8 mouse cellular contexts compared by ENCODE assay signal in the genomic region with DNA sequence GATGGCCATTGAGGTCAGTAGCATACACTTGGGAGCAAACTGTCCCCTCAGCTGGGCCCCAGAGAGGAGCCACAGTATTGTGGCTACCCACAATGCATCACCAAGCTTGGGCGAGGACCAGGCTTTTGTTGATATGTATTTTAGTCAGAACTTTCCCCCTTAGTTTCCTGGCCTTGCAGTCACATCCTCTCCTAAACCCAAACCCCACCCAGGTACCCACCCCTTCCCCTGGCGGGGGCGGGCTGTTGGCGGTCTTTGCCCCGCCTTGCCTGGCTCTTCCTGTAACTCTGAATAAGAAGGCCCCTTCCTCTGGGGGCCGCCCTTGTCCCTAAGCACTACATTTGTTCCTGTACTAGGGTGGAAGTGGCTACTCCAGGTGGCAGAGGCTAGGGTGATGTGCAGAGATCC. TPM values are rescaled to one million over a fixed set of nuclear protein-coding genes. Genes with fewer than 3 reads are reported as not detected.
DNase-seq lines count a peak whose midpoint lies in the region; ATAC-seq and TF ChIP-seq lines count a peak whose summit lies in the region.

No protein-coding gene starts in this region.

- TF ChIP-seq POLR2A in myocyte (IDR thresholded peaks at IDR 0.05; ENCODE audit: insufficient read length, low read depth) = no peak

- no peak overlapping the region for H3K9ac ChIP-seq in neural tube, embryonic 15.5 days (replicated peaks)
- H3K9ac ChIP-seq in heart, embryonic 12.5 days = no peak overlapping the region

- H3K27ac ChIP-seq in neural tube, embryonic 15.5 days (replicated peaks) = no peak overlapping the region
- H3K27ac ChIP-seq in heart, embryonic 12.5 days (ENCODE audit: poor library complexity, severe bottlenecking) = 0 out of 2 replicates have a peak overlapping the region, but pooled peaks have one; percentile 1
- H3K27ac ChIP-seq in limb, embryonic 10.5 days = 0 out of 2 replicates have a peak overlapping the region, but pooled peaks have one; percentile 20

- no peak overlapping the region for H3ac ChIP-seq in myocyte (ENCODE audit: control insufficient read depth, insufficient read length)

- no peaks in the 10 kb centered on the region for H3K36me3 ChIP-seq in neural tube, embryonic 15.5 days
- H3K36me3 ChIP-seq in heart, embryonic 12.5 days = no peaks in the 10 kb centered on the region
- no peaks in the 10 kb centered on the region for H3K36me3 ChIP-seq in limb, embryonic 10.5 days
- H3K36me3 ChIP-seq in myocyte (ENCODE audit: control insufficient read depth, insufficient read depth) = no peaks in the 10 kb centered on the region

- 0 out of 2 replicates have a peak overlapping the region, but pooled peaks have one; percentile 6 for H3K4me2 ChIP-seq in neural tube, embryonic 15.5 days
- H3K4me2 ChIP-seq in heart, embryonic 12.5 days = peak overlapping the region; percentile 36
- peak overlapping the region; percentile 49 for H3K4me2 ChIP-seq in myocyte (ENCODE audit: low read depth)

- no peak for ATAC-seq in neural tube, embryonic 15.5 days (ENCODE audit: low FRiP score)
- ATAC-seq in heart, embryonic 12.5 days (ENCODE audit: insufficient number of reproducible peaks, low FRiP score) = peak; percentile 43; the same call in 1 of the 2 replicates

- 50% methylated on average over 6 of the region's 6 CpGs for WGBS in neural tube, embryonic 15.5 days
- 25% methylated on average over 6 of the region's 6 CpGs for WGBS in heart, embryonic 12.5 days
- 39% methylated on average over 6 of the region's 6 CpGs for WGBS in limb, embryonic 10.5 days

- DNase-seq in neural tube, embryonic 10.5 days (ENCODE audit: extremely low spot score, low spot score) = no peak
- DNase-seq in limb, embryonic 10.5 days (ENCODE audit: low spot score) = no peak
- DNase-seq in cerebellum, adult 9-10 months = no peak
- no peak for DNase-seq in layer of hippocampus, adult 8-10 months (ENCODE audit: low spot score in 2 of 2)
- DNase-seq in frontal cortex, postnatal 14 days (ENCODE audit: low spot score in 2 of 2) = no peak

- no peaks in the 10 kb centered on the region for H3K9me3 ChIP-seq in neural tube, embryonic 15.5 days (replicated peaks)
- H3K9me3 ChIP-seq in heart, embryonic 12.5 days (replicated peaks) = no peaks in the 10 kb centered on the region
- H3K9me3 ChIP-seq in limb, embryonic 10.5 days (replicated peaks) = no peaks in the 10 kb centered on the region

- H3K27me3 ChIP-seq in neural tube, embryonic 15.5 days (replicated peaks) = peaks cover 49% of the 10 kb centered on the region
- peaks cover 61% of the 10 kb centered on the region for H3K27me3 ChIP-seq in heart, embryonic 12.5 days (replicated peaks)
- H3K27me3 ChIP-seq in limb, embryonic 10.5 days (ENCODE audit: low read depth, poor library complexity, severe bottlenecking) = peaks cover 86% of the 10 kb centered on the region
- H3K27me3 ChIP-seq in myocyte (ENCODE audit: control insufficient read depth, insufficient read depth, insufficient read length) = peaks cover 13% of the 10 kb centered on the region

- H3K4me1 ChIP-seq in neural tube, embryonic 15.5 days = peaks cover 19% of the 10 kb centered on the region
- peaks cover 20% of the 10 kb centered on the region for H3K4me1 ChIP-seq in heart, embryonic 12.5 days (replicated peaks)
- peaks cover 42% of the 10 kb centered on the region for H3K4me1 ChIP-seq in limb, embryonic 10.5 days

- no peak overlapping the region for H3K4me3 ChIP-seq in neural tube, embryonic 15.5 days (replicated peaks)
- H3K4me3 ChIP-seq in heart, embryonic 12.5 days = 0 out of 2 replicates have a peak overlapping the region, but pooled peaks have one; percentile 7
- no peak overlapping the region for H3K4me3 ChIP-seq in limb, embryonic 10.5 days
- no peak overlapping the region for H3K4me3 ChIP-seq in myocyte

- no peaks in the 10 kb centered on the region for H3K79me2 ChIP-seq in myocyte (ENCODE audit: control insufficient read depth, insufficient read depth)

TF ChIP-seq in myocyte, 11 proteins besides CTCF, POLR2A, EP300 and RAD21:
- TF ChIP-seq CEBPB (IDR thresholded peaks at IDR 0.05; ENCODE audit: insufficient read depth, poor library complexity, severe bottlenecking) (no peak), MYOD1 (IDR thresholded peaks at IDR 0.05; ENCODE audit: control insufficient read depth in 1 of 3, insufficient read length in 2 of 3, low read depth in 2 of 3) (no peak), E2F4 (IDR thresholded peaks at IDR 0.05; ENCODE audit: insufficient read depth) (no peak), TCF3 (IDR thresholded peaks at IDR 0.05; ENCODE audit: insufficient read length, low read depth) (no peak), REST (IDR thresholded peaks at IDR 0.05; ENCODE audit: insufficient read depth, insufficient read length) (no peak), USF1 (IDR thresholded peaks at IDR 0.05; ENCODE audit: low read depth) (no peak), TCF12 (IDR thresholded peaks at IDR 0.05; ENCODE audit: insufficient read depth, poor library complexity, severe bottlenecking) (no peak), SRF (IDR thresholded peaks at IDR 0.05; ENCODE audit: control insufficient read depth, insufficient read length, low read depth) (no peak), MYOG (IDR thresholded peaks at IDR 0.05; ENCODE audit: control insufficient read depth in 1 of 3, insufficient read depth in 1 of 3, insufficient read length in 2 of 3, low read depth in 2 of 3) (no peak), MAX (IDR thresholded peaks at IDR 0.05; ENCODE audit: low read depth) (no peak), POLR2AphosphoS2 (IDR thresholded peaks at IDR 0.05; ENCODE audit: insufficient read length, low read depth) (no peak)

RNA-seq across cellular contexts. Expression of a gene that starts 3.7 kb away (rescaled TPM):
- 3.3 and 7.8 TPM in 2 replicates for polyA plus RNA-seq in neural tube, embryonic 15.5 days (2015; fragmentation: Nextera tagmentation; extraction: Ambion mirVana)
- 2.2 and 2.9 TPM in 2 replicates for polyA plus RNA-seq in heart, embryonic 12.5 days (2016; fragmentation: Nextera tagmentation; extraction: Ambion mirVana)
- polyA plus RNA-seq in limb, embryonic 10.5 days (2016; fragmentation: Nextera tagmentation; extraction: Ambion mirVana) = 2.3 TPM in 2 replicates
- polyA plus RNA-seq in myocyte (2012; fragmentation: generic; extraction: Trizol) = 4.8 TPM
- 1 to 10 TPM; 2.6 to 3.1 (median 2.9) TPM for total RNA-seq in layer of hippocampus, adult 8-10 months (2022)

RNA-seq across cellular contexts. Expression of a gene that starts 18.6 kb away (rescaled TPM):
- 0.18 and 8.4 TPM in 2 replicates for polyA plus RNA-seq in neural tube, embryonic 15.5 days (2015; fragmentation: Nextera tagmentation; extraction: Ambion mirVana)
- 0.41 and 0.50 TPM in 2 replicates for polyA plus RNA-seq in heart, embryonic 12.5 days (2016; fragmentation: Nextera tagmentation; extraction: Ambion mirVana)
- polyA plus RNA-seq in limb, embryonic 10.5 days (2016; fragmentation: Nextera tagmentation; extraction: Ambion mirVana) = 6.0 and 8.2 TPM in 2 replicates
- 0.25 TPM for polyA plus RNA-seq in myocyte (2012; fragmentation: generic; extraction: Trizol)
- total RNA-seq in layer of hippocampus, adult 8-10 months (2022) = not detected

RNA-seq across cellular contexts. Expression of a gene that starts 21.0 kb away (rescaled TPM):
- polyA plus RNA-seq in neural tube, embryonic 15.5 days (2015; fragmentation: Nextera tagmentation; extraction: Ambion mirVana) = 0.60 and 1.4 TPM in 2 replicates
- polyA plus RNA-seq in heart, embryonic 12.5 days (2016; fragmentation: Nextera tagmentation; extraction: Ambion mirVana) = 0.09 and 0.30 TPM in 2 replicates
- polyA plus RNA-seq in limb, embryonic 10.5 days (2016; fragmentation: Nextera tagmentation; extraction: Ambion mirVana) = 0.64 and 0.67 TPM in 2 replicates
- polyA plus RNA-seq in myocyte (2012; fragmentation: generic; extraction: Trizol) = not detected
- not detected for total RNA-seq in layer of hippocampus, adult 8-10 months (2022)

RNA-seq across cellular contexts. Expression of a gene that starts 25.5 kb away (rescaled TPM):
- polyA plus RNA-seq in neural tube, embryonic 15.5 days (2015; fragmentation: Nextera tagmentation; extraction: Ambion mirVana) = 83.2 and 86.7 TPM in 2 replicates
- polyA plus RNA-seq in heart, embryonic 12.5 days (2016; fragmentation: Nextera tagmentation; extraction: Ambion mirVana) = 58.0 and 65.9 TPM in 2 replicates
- 85.6 and 95.2 TPM in 2 replicates for polyA plus RNA-seq in limb, embryonic 10.5 days (2016; fragmentation: Nextera tagmentation; extraction: Ambion mirVana)
- polyA plus RNA-seq in myocyte (2012; fragmentation: generic; extraction: Trizol) = 28.0 TPM
- 10 to 100 TPM; 39.5 to 57.5 (median 54.0) TPM for total RNA-seq in layer of hippocampus, adult 8-10 months (2022)

RNA-seq across cellular contexts. Expression of a gene that starts 35.7 kb away (rescaled TPM):
- polyA plus RNA-seq in neural tube, embryonic 15.5 days (2015; fragmentation: Nextera tagmentation; extraction: Ambion mirVana) = 39.3 and 51.2 TPM in 2 replicates
- polyA plus RNA-seq in heart, embryonic 12.5 days (2016; fragmentation: Nextera tagmentation; extraction: Ambion mirVana) = 2.0 and 2.5 TPM in 2 replicates
- 26.2 and 30.7 TPM in 2 replicates for polyA plus RNA-seq in limb, embryonic 10.5 days (2016; fragmentation: Nextera tagmentation; extraction: Ambion mirVana)
- 0.46 TPM for polyA plus RNA-seq in myocyte (2012; fragmentation: generic; extraction: Trizol)
- total RNA-seq in layer of hippocampus, adult 8-10 months (2022) = 10 to 100 TPM; 72.5 to 87.3 (median 78.8) TPM
